Mouse (Mus musculus): Measurements from ENCODE around the gene Stat5a. TPM values are rescaled to one million over a fixed set of nuclear protein-coding genes. Genes with fewer than 3 reads are reported as not detected.

The Stat5a gene
- total RNA-seq, 2 experiments from 2014 or later: 8.4 to 11.8 TPM

- DNase-seq: no peak
- intact Hi-C loops (cut with DNase I): loop anchor here (5.0 kb wide), 2 partner anchors 61 to 126 kb away; no protein-coding TSS in a partner anchor
Measured at GRCm38 (mm10) chr11:100831396-100831795, 27.8 kb upstream of the Stat5a start.

DNA sequence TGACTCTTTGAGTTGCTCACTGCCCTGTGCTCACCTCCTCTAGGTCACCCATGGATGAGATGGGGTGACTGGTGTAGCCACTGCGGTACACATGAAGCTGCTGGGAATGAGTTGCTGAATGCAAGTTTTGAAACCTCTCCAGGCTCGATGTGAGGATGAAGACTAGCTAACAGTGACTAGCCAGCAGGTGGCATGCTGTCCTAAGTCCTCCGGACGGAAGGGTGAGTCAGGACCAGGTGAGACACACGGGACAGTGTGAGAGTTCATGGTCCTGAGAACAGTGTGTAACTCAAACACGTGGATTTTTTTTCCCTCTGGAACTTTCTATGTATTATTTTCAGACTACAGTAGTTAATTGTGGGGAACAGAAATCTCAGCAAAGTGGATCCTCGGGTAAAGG, 25.7 kb upstream of the Stat5a start:
- intact Hi-C loops (cut with DNase I): loop anchor here (5.0 kb wide), 2 partner anchors 59 to 124 kb away; no protein-coding TSS in a partner anchor
- no peak for DNase-seq

DNA sequence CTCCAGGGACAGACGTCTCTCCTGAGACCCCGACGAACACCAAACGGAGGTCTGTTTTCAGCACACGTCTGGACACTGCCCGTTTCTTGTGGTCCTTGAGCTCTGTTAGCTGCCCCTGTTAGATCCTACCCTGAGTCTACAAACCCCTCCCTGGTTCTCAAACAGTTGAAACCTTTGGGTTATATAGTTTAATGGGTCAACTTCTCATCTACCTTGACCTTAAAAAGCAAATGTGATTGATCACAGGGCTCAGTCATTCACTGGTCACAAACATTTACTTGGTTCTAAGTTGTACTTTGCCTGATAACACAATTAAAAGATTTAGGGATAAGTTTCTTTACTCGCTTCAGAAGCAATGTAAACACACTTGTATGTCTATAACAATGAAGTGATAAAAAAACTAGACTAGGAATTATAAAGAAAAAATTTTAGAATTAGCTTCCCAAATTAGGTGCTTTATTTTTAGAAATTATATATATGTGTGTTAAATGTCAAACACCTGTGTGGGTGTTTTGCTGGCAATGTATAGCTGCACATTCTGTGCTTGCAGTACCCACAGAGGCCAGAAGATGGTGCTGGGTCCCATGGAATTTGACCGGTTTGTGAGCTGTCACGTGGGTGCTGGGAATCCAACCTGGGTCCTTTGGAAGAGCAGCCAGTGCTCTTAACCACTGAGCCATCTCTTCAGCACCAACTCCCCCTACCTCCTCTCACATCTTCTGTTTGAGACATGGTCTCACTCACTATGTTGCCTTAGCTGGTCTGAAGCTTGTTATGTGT, 22.0 kb upstream of the Stat5a start:
- intact Hi-C loops (cut with DNase I): no loop called here
- DNase-seq: no peak

DNA sequence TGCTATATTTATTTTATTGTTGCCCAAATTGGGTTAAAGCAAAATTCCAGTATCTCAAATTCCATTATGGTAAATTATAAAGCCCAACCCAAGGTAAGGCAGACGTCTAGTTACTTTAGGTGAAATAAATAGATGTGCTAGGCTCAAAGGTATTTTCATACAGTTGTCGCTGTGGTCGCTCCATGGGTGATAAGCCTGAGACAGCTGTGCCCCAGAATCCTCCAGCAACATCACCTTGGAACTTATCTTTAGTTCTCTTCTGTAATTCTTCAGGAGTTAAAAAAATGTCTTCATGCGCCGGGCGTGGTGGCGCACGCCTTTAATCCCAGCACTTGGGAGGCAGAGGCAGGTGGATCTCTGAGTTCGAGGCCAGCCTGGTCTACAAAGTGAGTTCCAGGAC, 20.3 kb upstream of the Stat5a start:
- no peak for DNase-seq
- intact Hi-C loops (cut with DNase I): no loop called here

DNA sequence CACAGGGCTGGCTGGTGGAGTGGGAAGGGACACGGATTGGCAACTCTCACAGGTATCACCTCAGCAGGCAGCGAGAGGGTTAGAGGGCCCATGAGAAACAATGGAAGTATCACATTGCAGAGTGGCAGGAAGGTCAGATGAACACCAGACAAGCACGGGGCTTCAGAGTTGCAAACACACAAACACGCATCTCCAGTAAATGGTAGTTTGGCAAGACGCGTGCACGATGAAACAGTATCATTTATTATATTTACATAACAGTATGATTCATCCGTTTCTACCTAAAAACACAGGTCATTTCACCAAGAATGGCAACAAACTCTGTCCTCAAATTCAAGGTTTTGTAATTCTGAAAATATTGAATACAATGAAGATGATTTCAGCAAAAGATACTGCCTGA, 19.6 kb upstream of the Stat5a start:
- DNase-seq: no peak
- intact Hi-C loops (cut with DNase I): no loop called here

DNA sequence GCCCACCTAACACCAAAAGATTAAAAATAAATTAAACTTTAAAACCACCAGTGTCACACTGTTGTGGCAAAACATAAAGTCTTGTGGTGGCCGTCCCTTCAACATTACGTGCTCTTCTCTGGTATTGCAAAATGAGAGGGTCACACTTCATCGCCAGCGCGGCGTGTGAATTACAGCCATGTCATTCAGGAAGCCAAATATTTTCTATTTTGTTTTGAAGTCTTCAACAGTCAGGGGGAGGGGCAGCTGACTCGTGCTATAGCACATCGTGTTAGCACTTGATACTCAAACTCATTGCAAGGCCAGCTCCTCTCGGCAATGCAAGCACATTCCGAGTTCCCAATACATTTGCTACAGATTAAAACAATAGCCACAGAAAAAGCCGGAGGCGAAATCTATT, 18.3 kb upstream of the Stat5a start:
- DNase-seq: no peak
- intact Hi-C loops (cut with DNase I): no loop called here

- intact Hi-C loops (cut with DNase I): no loop called here
Measured at GRCm38 (mm10) chr11:100842025-100842424, 17.1 kb upstream of the Stat5a start.

GRCm38 (mm10) chr11:100843070-100843669, 16.0 kb upstream of the Stat5a start:
- no peak for DNase-seq
- intact Hi-C loops (cut with DNase I): no loop called here

More at GRCm38 (mm10) chr11:100842025-100842424, 17.1 kb upstream of the Stat5a start:
- DNase-seq: no peak

GRCm38 (mm10) chr11:100844121-100844520, 15.0 kb upstream of the Stat5a start:
- intact Hi-C loops (cut with DNase I): no loop called here
- DNase-seq: no peak

- intact Hi-C loops (cut with DNase I): no loop called here
- DNase-seq: peak in 1 of 2 experiments; percentile 20
Measured at GRCm38 (mm10) chr11:100845793-100846192, 13.4 kb upstream of the Stat5a start.

DNA sequence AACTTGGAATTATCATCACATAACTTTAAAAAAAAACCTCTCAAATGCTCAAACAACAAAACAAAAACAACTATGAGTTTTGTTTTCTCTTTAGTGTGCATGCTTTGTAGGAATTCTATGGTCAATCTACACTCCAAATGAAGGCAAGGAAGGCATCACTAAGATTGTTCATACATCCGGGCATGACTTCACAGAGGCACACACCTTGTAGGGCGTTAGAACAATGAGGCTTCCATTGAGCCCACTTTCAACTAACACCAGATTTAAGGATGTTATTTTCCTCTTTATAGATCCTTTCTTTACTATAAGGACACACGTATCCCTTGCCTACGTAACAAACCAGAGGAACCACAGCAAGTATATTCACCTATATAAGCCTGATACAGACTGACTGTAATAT, 11.6 kb upstream of the Stat5a start:
- DNase-seq: no peak
- intact Hi-C loops (cut with DNase I): no loop called here

- intact Hi-C loops (cut with DNase I): no loop called here
- no peak for DNase-seq
Measured at GRCm38 (mm10) chr11:100848080-100848479, 11.1 kb upstream of the Stat5a start.

- intact Hi-C loops (cut with DNase I): no loop called here
Measured at GRCm38 (mm10) chr11:100848789-100849379, 10.3 kb upstream of the Stat5a start.

GRCm38 (mm10) chr11:100849456-100850037, 9.6 kb upstream of the Stat5a start:
- intact Hi-C loops (cut with DNase I): no loop called here
- no peak for DNase-seq

More at GRCm38 (mm10) chr11:100848789-100849379, 10.3 kb upstream of the Stat5a start:
- no peak for DNase-seq

GRCm38 (mm10) chr11:100850038-100850777, 8.9 kb upstream of the Stat5a start, which contains the start of gene Stat5b:
TSS of gene Stat5b (minus strand) at chr11:100850724.
- intact Hi-C loops (cut with DNase I): no loop called here
- DNase-seq: peak; percentile 59 to 75

DNA sequence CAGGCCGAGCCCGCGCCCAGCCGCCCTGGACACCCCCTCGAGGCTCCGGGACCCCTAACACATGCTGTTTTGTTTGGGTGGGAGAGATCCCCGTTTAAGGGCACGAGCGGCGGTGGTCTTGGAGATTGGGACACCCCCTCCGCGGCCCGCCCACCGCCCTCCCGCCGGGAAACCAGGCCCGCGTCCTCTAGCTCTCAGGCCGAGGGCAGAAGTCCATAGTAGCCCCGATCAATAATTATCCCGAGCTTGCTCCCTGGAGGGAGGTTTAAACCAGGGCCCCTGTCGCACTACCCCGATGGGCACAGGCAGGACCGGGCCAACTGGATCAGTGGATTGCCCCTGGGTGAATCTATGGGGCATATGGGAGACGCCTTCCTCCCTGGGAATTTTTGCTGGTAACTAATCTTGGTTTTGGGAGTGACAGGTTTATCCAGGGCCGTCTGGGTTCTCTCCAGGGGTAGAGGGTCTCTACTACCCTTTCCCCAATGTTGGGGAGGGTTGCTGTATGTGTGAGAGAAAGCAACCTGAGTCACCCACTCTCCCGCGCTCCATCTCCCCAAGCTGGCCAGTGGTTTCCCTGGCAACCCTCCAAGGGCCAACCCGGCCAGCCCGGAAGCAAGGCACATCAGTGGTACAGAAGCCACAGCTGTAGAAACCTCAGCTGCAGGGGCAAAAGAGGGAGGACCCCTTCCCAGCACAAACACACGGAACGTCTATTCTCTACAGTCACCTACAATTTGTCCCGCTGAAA, 8.2 kb upstream of the Stat5a start:
- intact Hi-C loops (cut with DNase I): no loop called here

GRCm38 (mm10) chr11:100852088-100852487, 7.1 kb upstream of the Stat5a start:
- no peak for DNase-seq
- intact Hi-C loops (cut with DNase I): no loop called here

More for the DNA sequence above, 8.2 kb upstream of the Stat5a start:
- peak; percentile 66 to 68 for DNase-seq

- intact Hi-C loops (cut with DNase I): no loop called here
Measured at GRCm38 (mm10) chr11:100853018-100853417, 6.1 kb upstream of the Stat5a start.

GRCm38 (mm10) chr11:100854268-100854667, 4.9 kb upstream of the Stat5a start:
- intact Hi-C loops (cut with DNase I): no loop called here

More at GRCm38 (mm10) chr11:100853018-100853417, 6.1 kb upstream of the Stat5a start:
- no peak for DNase-seq

More at GRCm38 (mm10) chr11:100854268-100854667, 4.9 kb upstream of the Stat5a start:
- DNase-seq: no peak
